Mouse (Mus musculus): ENCODE measurements around the gene Etnk2. TPM values are rescaled to one million over a fixed set of nuclear protein-coding genes. Genes with fewer than 3 reads are reported as not detected.
A peak's percentile ranks its signal among the peaks of the same experiment; 100 is the strongest.

The Etnk2 gene
- polyA plus RNA-seq, 1 experiment from 2014 or later: 5.6 TPM

- no peak overlapping the region for H3K27ac ChIP-seq
- no peak for ATAC-seq (ENCODE audit: low FRiP score, low read depth)
- no peak overlapping the region for H3K4me2 ChIP-seq (replicated peaks)
- no peak overlapping the region for H3K9ac ChIP-seq
- no peaks in the 10 kb centered on the region for H3K36me3 ChIP-seq
- 58% methylated on average over 10 of the region's 10 CpGs for WGBS
- no peaks in the 10 kb centered on the region for H3K9me3 ChIP-seq
- H3K4me1 ChIP-seq: peaks cover 18% of the 10 kb centered on the region
- H3K27me3 ChIP-seq (replicated peaks): no peaks in the 10 kb centered on the region
- H3K4me3 ChIP-seq: no peak overlapping the region
Measured at GRCm38 (mm10) chr1:133375696-133376346, 12.4 kb downstream of the Etnk2 start.

GRCm38 (mm10) chr1:133377547-133377946 is 14.2 kb downstream of the Etnk2 start:
- H3K27ac ChIP-seq: no peak overlapping the region
- WGBS: 90% methylated on average over 5 of the region's 5 CpGs
- H3K4me1 ChIP-seq: peaks cover 14% of the 10 kb centered on the region

GRCm38 (mm10) chr1:133379254-133379985 is 16.0 kb downstream of the Etnk2 start:
- peaks cover 6% of the 10 kb centered on the region; the same call in 1 of the 2 replicates for H3K36me3 ChIP-seq
- no peak overlapping the region for H3K9ac ChIP-seq
- no peak overlapping the region for H3K27ac ChIP-seq
- WGBS: 70% methylated on average over 10 of the region's 10 CpGs
- H3K9me3 ChIP-seq: no peaks in the 10 kb centered on the region
- peaks cover 10% of the 10 kb centered on the region for H3K4me1 ChIP-seq
- no peak overlapping the region for H3K4me3 ChIP-seq
- H3K4me2 ChIP-seq (replicated peaks): no peak overlapping the region
- no peak for ATAC-seq (ENCODE audit: low FRiP score, low read depth)
- no peaks in the 10 kb centered on the region for H3K27me3 ChIP-seq (replicated peaks)

More at GRCm38 (mm10) chr1:133377547-133377946, 14.2 kb downstream of the Etnk2 start:
- no peak for ATAC-seq (ENCODE audit: low FRiP score, low read depth)
- no peaks in the 10 kb centered on the region for H3K9me3 ChIP-seq
- H3K36me3 ChIP-seq: no peaks in the 10 kb centered on the region
- no peaks in the 10 kb centered on the region for H3K27me3 ChIP-seq (replicated peaks)
- H3K4me3 ChIP-seq: no peak overlapping the region
- no peak overlapping the region for H3K9ac ChIP-seq
- no peak overlapping the region for H3K4me2 ChIP-seq (replicated peaks)

- Histone ChIP-seq H3K27me3 (replicated peaks) (no peaks in the 10 kb centered on the region), H3K9ac (no peak overlapping the region), H3K4me1 (peaks cover 10% of the 10 kb centered on the region), H3K27ac (no peak overlapping the region), H3K4me3 (no peak overlapping the region), H3K4me2 (replicated peaks) (no peak overlapping the region), H3K36me3 (peaks cover 6% of the 10 kb centered on the region; the same call in 1 of the 2 replicates), H3K9me3 (no peaks in the 10 kb centered on the region)
- WGBS: 81% methylated on average over 3 of the region's 3 CpGs
- no peak for ATAC-seq (ENCODE audit: low FRiP score, low read depth)
Measured at GRCm38 (mm10) chr1:133379986-133380320, 16.6 kb downstream of the Etnk2 start.

GRCm38 (mm10) chr1:133380347-133381065 is 17.1 kb downstream of the Etnk2 start:
- no peaks in the 10 kb centered on the region for H3K27me3 ChIP-seq (replicated peaks)
- H3K36me3 ChIP-seq: peaks cover 6% of the 10 kb centered on the region; the same call in 1 of the 2 replicates
- no peak overlapping the region for H3K4me3 ChIP-seq
- ATAC-seq (ENCODE audit: low FRiP score, low read depth): no peak
- peaks cover 10% of the 10 kb centered on the region for H3K4me1 ChIP-seq
- no peak overlapping the region for H3K4me2 ChIP-seq (replicated peaks)
- no peak overlapping the region for H3K27ac ChIP-seq
- WGBS: 74% methylated on average over 14 of the region's 14 CpGs
- H3K9me3 ChIP-seq: no peaks in the 10 kb centered on the region
- H3K9ac ChIP-seq: no peak overlapping the region

- Histone ChIP-seq H3K9ac (no peak overlapping the region), H3K4me2 (replicated peaks) (no peak overlapping the region), H3K4me3 (no peak overlapping the region), H3K4me1 (peaks cover 7% of the 10 kb centered on the region; the same call in 1 of the 2 replicates), H3K9me3 (no peaks in the 10 kb centered on the region), H3K27ac (no peak overlapping the region), H3K27me3 (replicated peaks) (no peaks in the 10 kb centered on the region), H3K36me3 (peaks cover 15% of the 10 kb centered on the region; the same call in 1 of the 2 replicates)
- ATAC-seq (ENCODE audit: low FRiP score, low read depth): peak; percentile 22; the same call in 1 of the 2 replicates
- 8% methylated on average over 9 of the region's 9 CpGs for WGBS
Measured at GRCm38 (mm10) chr1:133382008-133382407, 18.6 kb downstream of the Etnk2 start.

- no peaks in the 10 kb centered on the region for H3K9me3 ChIP-seq
- peaks cover 7% of the 10 kb centered on the region; the same call in 1 of the 2 replicates for H3K4me1 ChIP-seq
- WGBS: 49% methylated on average over 12 of the region's 12 CpGs
- H3K36me3 ChIP-seq: peaks cover 18% of the 10 kb centered on the region; the same call in 1 of the 2 replicates
- no peak overlapping the region for H3K4me3 ChIP-seq
- H3K27ac ChIP-seq: peak overlapping the region; percentile 61
- H3K4me2 ChIP-seq (replicated peaks): no peak overlapping the region
- no peaks in the 10 kb centered on the region for H3K27me3 ChIP-seq (replicated peaks)
- ATAC-seq (ENCODE audit: low FRiP score, low read depth): no peak
- H3K9ac ChIP-seq: peak overlapping the region; percentile 39; the same call in 1 of the 2 replicates
Measured at GRCm38 (mm10) chr1:133382552-133383155, 19.3 kb downstream of the Etnk2 start.

- Histone ChIP-seq H3K4me2 (replicated peaks) (no peak overlapping the region), H3K9me3 (no peaks in the 10 kb centered on the region), H3K9ac (no peak overlapping the region), H3K4me3 (no peak overlapping the region), H3K4me1 (peaks cover 7% of the 10 kb centered on the region; the same call in 1 of the 2 replicates), H3K27me3 (replicated peaks) (no peaks in the 10 kb centered on the region), H3K27ac (peak overlapping the region; percentile 61; the same call in 1 of the 2 replicates), H3K36me3 (peaks cover 22% of the 10 kb centered on the region; the same call in 1 of the 2 replicates)
- 93% methylated on average over 14 of the region's 14 CpGs for WGBS
- no peak for ATAC-seq (ENCODE audit: low FRiP score, low read depth)
Measured at GRCm38 (mm10) chr1:133383157-133383783, 19.9 kb downstream of the Etnk2 start.

GRCm38 (mm10) chr1:133385506-133385905 is 22.1 kb downstream of the Etnk2 start:
- peak; percentile 25; the same call in 1 of the 2 replicates for ATAC-seq (ENCODE audit: low FRiP score, low read depth)
- no peak overlapping the region for H3K4me3 ChIP-seq
- no peaks in the 10 kb centered on the region for H3K9me3 ChIP-seq
- peaks cover 7% of the 10 kb centered on the region; the same call in 1 of the 2 replicates for H3K4me1 ChIP-seq
- no peaks in the 10 kb centered on the region for H3K27me3 ChIP-seq (replicated peaks)
- WGBS: 47% methylated on average over 9 of the region's 9 CpGs
- H3K36me3 ChIP-seq: peaks cover 38% of the 10 kb centered on the region
- H3K9ac ChIP-seq: 0 out of 2 replicates have a peak overlapping the region, but pooled peaks have one; percentile 10
- no peak overlapping the region for H3K27ac ChIP-seq
- H3K4me2 ChIP-seq (replicated peaks): peak overlapping the region; percentile 16; the same call in 1 of the 2 replicates

GRCm38 (mm10) chr1:133386209-133386608 is 22.8 kb downstream of the Etnk2 start:
- Histone ChIP-seq H3K9ac (0 out of 2 replicates have a peak overlapping the region, but pooled peaks have one; percentile 10), H3K9me3 (no peaks in the 10 kb centered on the region), H3K27ac (no peak overlapping the region), H3K27me3 (replicated peaks) (no peaks in the 10 kb centered on the region), H3K36me3 (peaks cover 45% of the 10 kb centered on the region), H3K4me2 (replicated peaks) (0 out of 2 replicates have a peak overlapping the region, but pooled peaks have one; percentile 16), H3K4me3 (no peak overlapping the region), H3K4me1 (peaks cover 7% of the 10 kb centered on the region; the same call in 1 of the 2 replicates)
- ATAC-seq (ENCODE audit: low FRiP score, low read depth): no peak
- 57% methylated on average over 11 of the region's 11 CpGs for WGBS

GRCm38 (mm10) chr1:133387539-133388268 is 24.3 kb downstream of the Etnk2 start:
- no peak for ATAC-seq (ENCODE audit: low FRiP score, low read depth)
- no peaks in the 10 kb centered on the region for H3K27me3 ChIP-seq (replicated peaks)
- H3K4me1 ChIP-seq: peaks cover 4% of the 10 kb centered on the region; the same call in 1 of the 2 replicates
- H3K9ac ChIP-seq: no peak overlapping the region
- 77% methylated on average over 19 of the region's 19 CpGs for WGBS
- H3K36me3 ChIP-seq: peaks cover 60% of the 10 kb centered on the region
- no peak overlapping the region for H3K4me3 ChIP-seq
- no peak overlapping the region for H3K27ac ChIP-seq
- no peaks in the 10 kb centered on the region for H3K9me3 ChIP-seq
- H3K4me2 ChIP-seq (replicated peaks): no peak overlapping the region
